Mouse (Mus musculus) right cerebral cortex, postnatal 25 days (tissue): ENCODE data around the gene Galnt18.

Source experiments
- DNase-seq: peaks from one replicate; pipeline ENCODE4 v3.0.0; 2022

Galnt18 gene

GRCm38 (mm10) chr7:111625736-111626135, 154.0 kb downstream of the Galnt18 start:
- no peak for DNase-seq

DNA sequence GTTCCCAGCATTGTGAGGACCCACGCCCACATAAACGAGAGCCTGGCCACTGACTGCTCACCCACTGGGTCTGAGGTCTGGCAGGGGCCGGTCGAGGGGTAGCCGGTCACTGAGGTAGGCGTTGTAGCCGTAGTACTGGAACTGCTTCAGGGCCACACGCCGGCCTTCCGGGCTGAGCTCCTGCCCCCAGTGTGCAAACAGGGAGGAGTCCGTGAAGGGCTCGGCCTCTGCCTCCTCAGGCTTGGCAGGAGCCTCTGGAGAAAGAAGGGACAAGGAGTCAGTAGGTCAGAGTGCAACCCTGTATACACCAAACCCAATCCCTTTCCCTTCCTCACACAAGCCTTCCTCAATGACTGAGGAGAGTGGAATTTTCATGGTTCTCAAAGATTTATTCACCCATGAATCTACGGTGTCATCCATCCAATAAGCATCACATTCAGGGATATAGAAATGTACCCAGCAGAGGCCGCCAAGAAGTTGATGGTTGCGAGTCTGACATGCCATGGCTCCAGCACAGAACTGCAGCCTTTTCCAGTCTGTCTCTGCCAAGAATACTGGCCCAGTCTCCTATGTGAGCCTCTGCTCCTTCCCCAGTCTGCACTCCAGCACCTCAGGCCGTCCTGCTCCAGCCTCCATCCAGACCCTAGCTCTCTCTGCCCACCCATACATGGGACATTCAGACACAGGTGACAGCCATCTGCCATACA, 163.4 kb downstream of the Galnt18 start:
- DNase-seq, result no peak

- DNase-seq, result no peak
Observed at GRCm38 (mm10) chr7:111614471-111614870, 165.3 kb downstream of the Galnt18 start.

DNA sequence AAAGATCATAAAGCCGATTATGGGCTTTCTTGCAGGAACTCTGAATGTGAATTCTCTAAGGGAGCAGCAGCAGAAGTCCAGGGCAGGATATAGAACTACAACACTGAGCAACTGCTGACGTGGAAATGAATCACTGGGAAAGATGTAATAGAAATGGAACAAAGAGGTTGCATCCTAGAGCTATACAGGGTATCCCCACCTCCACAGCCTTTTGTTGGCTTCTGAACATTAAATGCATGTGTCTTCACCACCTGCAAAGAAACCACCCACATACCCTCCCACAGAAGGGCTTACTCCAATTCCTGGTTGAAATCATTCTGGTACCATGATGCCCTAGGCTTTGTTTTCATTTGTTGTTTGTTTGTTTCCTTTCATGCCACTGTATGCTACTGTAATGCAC, 172.3 kb downstream of the Galnt18 start:
- DNase-seq, result peak; percentile 24

- no peak for DNase-seq
Observed at GRCm38 (mm10) chr7:111606091-111606490, 173.7 kb downstream of the Galnt18 start.

DNA sequence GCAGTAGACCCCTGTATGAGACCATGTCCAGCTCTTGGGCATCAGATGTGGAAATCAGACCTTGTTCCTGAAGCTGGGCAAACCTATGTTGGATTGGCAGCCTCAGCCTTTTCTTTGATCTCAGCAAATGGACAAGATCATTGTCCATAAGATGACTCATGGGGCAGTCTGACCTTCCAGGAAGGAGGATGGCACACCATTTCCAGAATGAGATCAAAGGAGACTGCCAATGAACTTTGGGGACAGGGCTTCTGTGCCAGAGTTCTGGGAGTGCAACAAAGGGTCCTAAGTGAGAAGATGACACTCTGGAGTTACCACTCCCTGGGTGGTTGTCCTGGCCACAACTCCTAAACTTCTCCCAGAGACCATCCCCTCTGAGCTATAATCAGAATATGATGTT, 174.1 kb downstream of the Galnt18 start:
- DNase-seq, result no peak

DNA sequence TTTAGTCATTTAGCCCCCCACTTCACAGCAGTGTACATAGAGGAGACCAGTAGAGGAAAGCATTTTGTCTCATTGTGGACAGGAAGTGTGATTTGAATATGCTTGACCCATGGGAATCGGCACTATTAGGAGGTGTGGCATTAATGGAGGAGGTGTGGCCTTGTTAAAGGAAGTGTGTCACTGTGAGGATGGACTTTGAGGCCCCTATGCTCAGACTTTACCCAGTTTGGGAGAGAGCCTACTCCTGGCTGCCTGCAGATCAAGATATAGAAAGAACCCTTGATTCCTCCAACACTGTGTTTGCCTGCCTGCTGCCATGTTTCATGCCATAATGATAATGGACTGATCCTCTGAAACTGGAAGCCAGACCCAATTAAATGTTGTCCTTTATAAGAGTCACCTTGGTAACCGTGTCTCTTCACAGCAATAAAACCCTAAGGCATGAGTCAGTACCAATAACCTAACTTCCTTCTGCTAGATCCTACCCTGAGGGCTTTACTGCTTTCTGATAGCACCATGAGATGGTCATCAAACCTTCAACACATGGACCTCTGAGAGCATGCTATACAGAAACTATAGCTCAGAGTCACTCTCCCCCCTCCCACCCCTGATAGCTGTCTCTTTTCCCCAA, 175.1 kb downstream of the Galnt18 start:
- no peak for DNase-seq

GRCm38 (mm10) chr7:111603186-111603585, 176.6 kb downstream of the Galnt18 start:
- no peak for DNase-seq

- peak; percentile 33 for DNase-seq
Observed at GRCm38 (mm10) chr7:111601339-111602067, 178.3 kb downstream of the Galnt18 start.

GRCm38 (mm10) chr7:111600756-111601155, 179.0 kb downstream of the Galnt18 start:
- DNase-seq, result no peak

DNA sequence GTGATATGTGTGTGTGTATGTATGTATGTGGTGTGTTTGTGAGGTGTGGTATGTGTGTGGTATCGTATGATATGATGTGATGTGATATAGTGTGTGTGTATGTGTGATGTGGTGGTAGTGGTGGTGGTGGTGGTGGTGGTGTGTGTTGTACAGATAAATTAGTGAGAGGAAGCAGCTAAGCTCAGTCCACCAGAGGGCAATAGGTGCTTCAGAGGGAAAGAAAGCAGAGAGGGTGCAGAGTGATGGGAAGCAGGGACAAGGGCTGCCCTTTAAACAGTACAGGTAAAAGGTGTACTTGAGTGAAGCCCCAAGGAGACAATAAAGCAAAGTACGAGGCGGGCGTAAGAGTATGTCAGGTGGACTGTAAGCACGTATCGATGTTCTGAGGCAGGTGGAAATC, 186.1 kb downstream of the Galnt18 start:
- DNase-seq, result no peak

GRCm38 (mm10) chr7:111589506-111590125, 190.2 kb downstream of the Galnt18 start:
- DNase-seq, result peak; percentile 38

- no peak for DNase-seq
Observed at GRCm38 (mm10) chr7:111588291-111588781, 191.4 kb downstream of the Galnt18 start.

- DNase-seq, result no peak
Observed at GRCm38 (mm10) chr7:111580547-111580946, 199.2 kb downstream of the Galnt18 start.

DNA sequence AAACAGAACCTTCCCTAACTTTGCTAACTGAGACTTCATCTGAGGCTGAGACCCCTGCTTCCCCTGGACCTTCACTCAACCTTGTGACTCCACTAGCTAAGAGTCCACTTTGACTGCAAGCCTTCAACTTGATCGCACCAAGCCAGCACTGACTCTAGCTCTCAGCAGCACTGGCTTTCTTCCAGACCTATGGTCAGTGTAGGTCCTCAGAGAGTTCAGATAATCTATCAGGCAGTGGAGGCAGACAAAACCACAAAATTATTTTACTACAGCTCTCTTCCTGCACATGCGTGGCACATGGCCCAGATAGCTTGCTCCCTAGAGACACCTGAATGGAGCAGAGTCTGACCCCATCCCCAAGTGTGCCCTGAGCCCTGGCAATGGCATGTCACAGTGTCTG, 204.7 kb downstream of the Galnt18 start:
- DNase-seq, result no peak

DNA sequence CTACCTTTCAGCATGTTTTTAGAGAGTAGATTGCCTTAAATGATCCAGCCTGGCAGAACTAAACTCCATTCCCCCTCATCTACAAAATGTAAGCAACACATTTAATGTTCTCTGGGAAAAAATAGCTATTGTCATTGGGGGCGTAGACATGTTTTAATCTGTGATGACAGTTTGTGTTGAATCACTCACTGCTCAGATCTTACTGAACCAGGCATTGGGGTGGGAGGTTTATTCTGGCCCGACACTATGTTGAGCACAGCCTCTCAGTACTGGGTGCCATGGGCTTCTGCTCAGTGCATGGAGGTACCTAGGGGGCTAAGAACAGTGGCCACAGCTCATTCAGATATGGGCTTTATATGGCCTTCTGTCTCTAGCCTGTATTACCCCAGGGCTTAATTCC, 207.4 kb downstream of the Galnt18 start:
- DNase-seq, result peak; percentile 27

DNA sequence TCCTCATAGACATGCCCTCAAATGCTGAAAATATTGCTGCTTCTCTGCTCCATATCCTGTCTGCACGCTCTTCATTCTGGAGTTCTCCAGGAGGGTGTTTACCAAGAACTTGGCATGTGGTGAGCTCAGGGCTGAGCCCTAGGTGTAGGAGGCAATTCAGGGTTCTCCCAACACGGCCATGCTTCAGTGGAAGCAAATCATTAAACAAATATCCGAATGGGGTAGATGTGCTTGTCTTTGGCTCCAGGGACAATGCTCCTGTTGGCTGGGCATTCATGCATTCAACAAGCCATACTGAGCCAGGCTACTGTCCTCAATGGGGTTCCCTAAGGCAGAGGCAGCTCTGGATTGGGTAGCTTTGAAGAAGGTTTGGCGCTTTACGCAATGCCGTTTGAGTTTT, 212.9 kb downstream of the Galnt18 start:
- DNase-seq, result no peak

DNA sequence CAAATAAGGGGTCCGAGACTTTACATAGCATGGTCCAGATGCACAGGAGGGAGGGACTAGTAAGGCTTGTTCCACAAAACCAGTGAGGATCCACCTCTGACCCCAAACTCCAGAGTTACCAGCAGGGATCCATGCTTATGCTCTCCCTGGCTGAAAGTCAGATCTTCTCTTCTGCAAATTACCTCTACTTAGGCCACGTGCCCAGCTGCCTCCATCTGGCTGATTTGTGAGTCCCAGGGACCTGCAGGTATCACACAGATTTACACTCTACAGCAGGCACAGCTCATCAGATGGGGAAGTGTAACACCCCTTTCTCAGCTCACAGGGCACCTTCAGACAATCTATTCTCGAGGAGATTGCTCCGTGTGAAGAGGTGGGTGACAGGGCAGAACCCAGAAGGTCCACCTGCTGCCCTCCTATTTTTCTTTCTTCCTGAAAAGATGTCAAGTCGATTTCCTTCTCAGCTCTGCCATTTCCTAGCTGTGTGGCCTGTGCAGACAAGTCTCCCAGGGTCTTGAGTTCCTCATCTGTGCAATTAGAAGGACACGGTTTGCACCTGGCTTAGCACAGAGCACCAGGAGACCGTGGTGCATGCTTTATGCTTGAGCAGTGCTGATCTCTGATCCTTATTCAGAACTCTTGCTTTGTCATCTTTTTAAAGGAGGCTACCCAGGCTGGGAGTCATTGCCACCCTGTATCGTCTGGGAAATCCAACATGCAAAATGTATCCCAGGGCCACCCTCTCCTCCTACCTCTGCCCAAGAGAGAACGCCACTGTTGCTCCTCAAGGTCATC, 216.3 kb downstream of the Galnt18 start:
- DNase-seq, result no peak

DNA sequence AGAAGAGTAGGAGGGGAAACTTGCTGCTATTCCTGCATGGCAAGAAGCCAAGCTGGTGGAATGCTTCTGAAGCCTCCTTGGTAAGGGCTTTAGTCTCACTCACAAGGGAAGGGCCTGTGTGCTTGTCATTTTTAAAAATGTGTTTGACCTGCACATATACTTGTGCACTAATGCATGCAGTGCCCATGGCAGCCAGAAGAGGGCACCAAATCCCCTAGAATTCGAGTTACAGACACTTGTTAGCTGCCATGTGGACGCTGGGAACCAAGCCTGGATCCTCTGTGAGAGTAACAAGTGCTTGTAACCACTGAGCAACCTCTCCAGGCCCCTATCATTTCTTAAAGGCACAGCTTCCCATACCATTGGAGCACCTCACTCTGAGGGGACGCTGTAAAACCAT, 219.7 kb downstream of the Galnt18 start:
- DNase-seq, result no peak

GRCm38 (mm10) chr7:111559011-111559410, 220.8 kb downstream of the Galnt18 start:
- no peak for DNase-seq

GRCm38 (mm10) chr7:111550987-111551386, 228.8 kb downstream of the Galnt18 start:
- no peak for DNase-seq

GRCm38 (mm10) chr7:111547069-111547468, 232.7 kb downstream of the Galnt18 start:
- DNase-seq, result peak; percentile 51

DNA sequence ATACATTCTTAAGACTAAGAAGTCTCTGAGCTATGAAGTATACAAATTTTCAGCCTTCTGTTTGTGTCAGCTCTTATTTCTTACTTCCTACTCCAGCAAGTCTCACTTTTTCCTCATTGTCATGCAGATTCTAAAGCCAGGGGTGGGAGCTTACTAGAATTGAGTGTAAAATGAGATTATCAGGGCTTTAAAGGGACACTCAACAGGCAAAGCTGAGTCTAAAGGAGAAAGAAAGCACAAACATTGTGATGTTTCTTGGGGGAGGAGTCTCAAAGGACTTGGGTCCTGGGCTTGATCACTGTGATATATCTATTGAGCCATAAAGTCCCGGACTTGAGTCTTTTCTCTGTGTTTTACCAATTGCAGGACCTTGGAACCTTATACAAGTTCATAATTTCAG, 234.2 kb downstream of the Galnt18 start:
- DNase-seq, result no peak
